In genomic region chr12:40037876-40038463, GRCm38 (mm10) we compare ENCODE assay signal across 8 mouse cellular contexts. TPM values are rescaled to one million over a fixed set of nuclear protein-coding genes. Genes with fewer than 3 reads are reported as not detected.
DNase-seq lines count a peak whose midpoint lies in the region; ATAC-seq lines count a peak whose summit lies in the region.

Gene Arl4a (minus strand): TSS chr12:40038025.

- H3K27ac ChIP-seq in hindbrain, embryonic 15.5 days (replicated peaks) = peak within 1 kb of the TSS; percentile 96

- peak within 1 kb of the TSS; percentile 65 for H3K4me2 ChIP-seq in hindbrain, embryonic 15.5 days

- H3K9me3 ChIP-seq in hindbrain, embryonic 15.5 days = no peaks in the 10 kb centered on the region

- no peaks in the 10 kb centered on the region for H3K36me3 ChIP-seq in hindbrain, embryonic 15.5 days

- peaks cover 27% of the 10 kb centered on the region for H3K4me1 ChIP-seq in hindbrain, embryonic 15.5 days (replicated peaks)

- H3K4me3 ChIP-seq in hindbrain, embryonic 15.5 days = peak within 1 kb of the TSS; percentile 76

- H3K27me3 ChIP-seq in hindbrain, embryonic 15.5 days = no peaks in the 10 kb centered on the region

- under 1% methylated on average over 54 of the region's 68 CpGs for WGBS in hindbrain, embryonic 15.5 days

- peak within 1 kb of the TSS; percentile 90 for H3K9ac ChIP-seq in hindbrain, embryonic 15.5 days

- peak; percentile 93 for ATAC-seq in hindbrain, embryonic 15.5 days (ENCODE audit: low FRiP score, low read depth)

- peak; percentile 91 for DNase-seq in T-cell, adult 2 months (ENCODE audit: low spot score)
- peak; percentile 76 to 79 for DNase-seq in cerebellum, postnatal 36 days
- peak; percentile 91 for DNase-seq in gastrocnemius, adult 18-20 months (ENCODE audit: low spot score)
- peak; percentile 81 for DNase-seq in left cerebral cortex, adult 11 months (ENCODE audit: low spot score)
- peak; percentile 94 for DNase-seq in lung, postnatal 36 days
- peak; percentile 88 for DNase-seq in retina, embryonic 14.5 days (ENCODE audit: low spot score)
- peak; percentile 92 to 95 for DNase-seq in thymus, postnatal 36 days

RNA-seq across cellular contexts. Expression of gene Arl4a, which starts in this region (rescaled TPM):
- total RNA-seq in gastrocnemius, adult 18-20 months (2021) = 10 to 100 TPM; 21.9 to 23.0 TPM
- polyA plus RNA-seq in hindbrain, embryonic 15.5 days (2015; fragmentation: Nextera tagmentation; extraction: Ambion mirVana) = 101 and 105 TPM in 2 replicates

Comparison
In these comparisons a context has a peak if more than half of its experiments do, and no peak if none do; other contexts are left out.
1. Peak in every context shown above with its lines: DNase-seq, ATAC-seq, H3K4me3 ChIP-seq and H3K27ac ChIP-seq.